Mouse (Mus musculus): ENCODE measurements around the gene Gm28048. TPM values are rescaled to one million over a fixed set of nuclear protein-coding genes. Genes with fewer than 3 reads are reported as not detected.

The Gm28048 gene
- polyA plus RNA-seq, 1 experiment from 2014 or later, result 8.2 TPM

DNA sequence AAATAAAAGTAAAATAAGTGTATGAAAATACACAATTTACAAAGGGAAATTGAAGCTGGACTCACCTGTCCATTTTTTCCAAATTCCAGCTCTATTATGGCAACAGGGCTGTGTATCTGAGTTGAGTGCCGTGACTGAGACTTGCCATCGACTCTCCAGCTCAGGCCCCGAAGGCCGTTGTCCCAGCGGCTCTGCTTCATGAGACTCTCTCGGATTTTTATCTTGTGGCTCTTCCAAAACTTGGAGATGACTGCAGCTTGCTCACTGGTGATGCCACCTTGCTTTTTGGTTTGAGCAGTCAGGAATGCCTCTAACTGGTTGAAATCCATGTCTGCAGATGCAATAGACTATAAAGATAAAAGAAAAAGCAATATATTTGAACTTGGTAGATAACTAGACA lies 25.5 kb downstream of the Gm28048 start:
- Histone ChIP-seq H3K9ac (ENCODE audit: low read depth, low read length) (no peak overlapping the region), H3K4me3 (ENCODE audit: low read depth, low read length) (no peak overlapping the region), H3K4me1 (ENCODE audit: control insufficient read depth, insufficient read depth, low read length) (no peaks in the 10 kb centered on the region), H3K9me3 (replicated peaks; ENCODE audit: control insufficient read depth, low read length) (no peaks in the 10 kb centered on the region), H3K27me3 (ENCODE audit: control insufficient read depth, insufficient read depth, low read length) (no peaks in the 10 kb centered on the region), H3K36me3 (ENCODE audit: control insufficient read depth, insufficient read depth, low read length) (no peaks in the 10 kb centered on the region), H3K4me2 (no peak overlapping the region), H3K27ac (ENCODE audit: low read depth, low read length) (no peak overlapping the region)
- 86% methylated on average over 6 of the region's 6 CpGs for WGBS (ENCODE audit: insufficient replicate concordance)
- ATAC-seq (replicated peaks; ENCODE audit: insufficient number of reproducible peaks, low FRiP score, low TSS enrichment), result no peak

DNA sequence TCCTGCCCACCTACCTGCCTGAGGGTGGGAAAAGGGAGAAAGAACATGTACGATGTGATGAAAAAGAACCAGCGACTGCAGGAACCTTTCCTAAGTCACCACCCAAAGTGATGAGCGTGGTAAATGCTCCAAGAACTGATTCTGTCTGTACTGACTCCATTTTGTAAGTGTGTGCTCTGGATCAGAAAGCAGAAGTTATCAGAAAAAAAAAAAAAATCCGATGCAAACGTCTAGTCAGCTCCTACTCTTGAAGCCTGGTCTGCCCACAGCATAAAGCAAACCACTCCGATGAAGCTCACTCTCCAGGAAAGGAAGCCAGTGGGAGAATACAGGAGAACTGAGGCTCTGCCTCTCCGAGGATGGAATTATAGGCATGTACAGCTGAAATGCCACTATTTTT lies 29.2 kb downstream of the Gm28048 start:
- Histone ChIP-seq H3K9me3 (replicated peaks; ENCODE audit: control insufficient read depth, low read length) (no peaks in the 10 kb centered on the region), H3K27ac (ENCODE audit: low read depth, low read length) (no peak overlapping the region), H3K4me1 (ENCODE audit: control insufficient read depth, insufficient read depth, low read length) (no peaks in the 10 kb centered on the region), H3K4me2 (no peak overlapping the region), H3K27me3 (ENCODE audit: control insufficient read depth, insufficient read depth, low read length) (no peaks in the 10 kb centered on the region), H3K36me3 (ENCODE audit: control insufficient read depth, insufficient read depth, low read length) (no peaks in the 10 kb centered on the region), H3K4me3 (ENCODE audit: low read depth, low read length) (no peak overlapping the region), H3K9ac (ENCODE audit: low read depth, low read length) (no peak overlapping the region)
- WGBS (ENCODE audit: insufficient replicate concordance), result 83% methylated on average over 7 of the region's 7 CpGs
- no peak for ATAC-seq (replicated peaks; ENCODE audit: insufficient number of reproducible peaks, low FRiP score, low TSS enrichment)

DNA sequence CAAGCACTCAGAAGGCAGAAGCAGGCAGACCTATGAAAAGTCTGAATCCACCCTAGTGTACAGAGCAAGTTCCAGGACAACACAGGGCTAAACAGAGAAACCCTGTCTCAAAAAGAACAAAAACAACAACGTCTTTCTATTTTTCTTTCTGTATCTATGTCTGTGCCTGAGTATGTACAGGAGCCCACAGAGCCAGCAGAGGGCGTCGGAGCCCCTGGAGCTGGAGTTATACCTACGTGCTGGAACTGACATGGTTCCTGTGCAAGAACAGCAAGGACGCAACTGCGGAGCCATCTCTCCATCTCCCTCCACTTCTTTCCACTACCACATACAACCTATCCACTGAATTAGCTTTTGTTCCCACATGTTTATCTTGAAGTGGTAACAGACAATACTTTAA lies 31.8 kb downstream of the Gm28048 start:
- Histone ChIP-seq H3K27me3 (ENCODE audit: control insufficient read depth, insufficient read depth, low read length) (no peaks in the 10 kb centered on the region), H3K27ac (ENCODE audit: low read depth, low read length) (no peak overlapping the region), H3K9me3 (replicated peaks; ENCODE audit: control insufficient read depth, low read length) (no peaks in the 10 kb centered on the region), H3K4me2 (no peak overlapping the region), H3K9ac (ENCODE audit: low read depth, low read length) (no peak overlapping the region), H3K4me3 (ENCODE audit: low read depth, low read length) (no peak overlapping the region), H3K4me1 (ENCODE audit: control insufficient read depth, insufficient read depth, low read length) (no peaks in the 10 kb centered on the region), H3K36me3 (ENCODE audit: control insufficient read depth, insufficient read depth, low read length) (no peaks in the 10 kb centered on the region)
- no peak for ATAC-seq (replicated peaks; ENCODE audit: insufficient number of reproducible peaks, low FRiP score, low TSS enrichment)
- WGBS (ENCODE audit: insufficient replicate concordance), result 86% methylated on average over 6 of the region's 6 CpGs

DNA sequence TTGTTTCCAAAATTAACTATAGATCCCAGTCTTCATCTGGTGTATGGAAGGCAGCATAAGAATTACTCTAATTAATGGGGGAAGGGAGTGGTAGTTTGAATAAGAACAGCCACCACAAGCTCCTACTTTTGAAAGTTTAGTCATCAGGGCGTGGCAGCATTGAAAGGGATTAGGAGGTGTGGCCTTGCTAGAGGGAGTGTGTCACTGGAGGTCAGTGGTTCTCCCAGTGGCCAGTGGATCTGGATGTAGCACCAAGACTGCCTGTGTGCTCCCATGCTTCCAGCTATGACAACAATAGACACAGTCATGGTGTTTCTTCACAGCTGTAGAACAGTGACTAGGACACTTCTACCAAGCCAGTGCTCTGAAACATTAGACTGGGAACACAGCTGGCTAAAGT lies 32.8 kb downstream of the Gm28048 start:
- Histone ChIP-seq H3K36me3 (ENCODE audit: control insufficient read depth, insufficient read depth, low read length) (no peaks in the 10 kb centered on the region), H3K4me1 (ENCODE audit: control insufficient read depth, insufficient read depth, low read length) (no peaks in the 10 kb centered on the region)
- no peak for ATAC-seq (replicated peaks; ENCODE audit: insufficient number of reproducible peaks, low FRiP score, low TSS enrichment)

DNA sequence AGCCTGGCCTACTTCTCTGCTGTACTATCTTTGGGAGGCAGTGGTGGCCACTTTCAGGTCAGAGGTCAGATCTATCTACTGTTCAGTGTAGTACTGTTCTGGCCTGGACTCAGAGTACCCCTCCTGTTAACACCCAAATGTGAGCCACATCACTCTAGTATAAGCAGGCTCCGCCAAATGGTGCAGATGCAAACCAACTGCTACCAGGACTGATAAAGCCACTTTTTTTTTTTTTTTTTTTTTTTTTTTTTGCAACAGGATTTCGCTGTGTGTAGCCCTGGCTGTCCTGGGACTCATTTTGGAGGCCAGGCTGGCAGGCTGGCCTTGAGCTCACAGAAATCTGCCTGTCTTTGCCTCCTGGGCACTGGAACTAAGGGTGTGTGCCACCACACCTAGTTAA lies 42.9 kb downstream of the Gm28048 start:
- Histone ChIP-seq H3K9ac (ENCODE audit: low read depth, low read length) (no peak overlapping the region), H3K4me2 (no peak overlapping the region), H3K4me3 (ENCODE audit: low read depth, low read length) (no peak overlapping the region), H3K9me3 (replicated peaks; ENCODE audit: control insufficient read depth, low read length) (no peaks in the 10 kb centered on the region), H3K4me1 (ENCODE audit: control insufficient read depth, insufficient read depth, low read length) (peaks cover 3% of the 10 kb centered on the region; the same call in 1 of the 2 replicates), H3K27ac (ENCODE audit: low read depth, low read length) (no peak overlapping the region), H3K27me3 (ENCODE audit: control insufficient read depth, insufficient read depth, low read length) (no peaks in the 10 kb centered on the region), H3K36me3 (ENCODE audit: control insufficient read depth, insufficient read depth, low read length) (no peaks in the 10 kb centered on the region)
- 0 out of 2 replicates have a peak, but pooled peaks have one; percentile 42 for ATAC-seq (replicated peaks; ENCODE audit: insufficient number of reproducible peaks, low FRiP score, low TSS enrichment)
- WGBS (ENCODE audit: insufficient replicate concordance), result 57% methylated on average over 2 of the region's 2 CpGs

More for the DNA sequence above, 32.8 kb downstream of the Gm28048 start:
- 89% methylated on average over 1 of the region's 1 CpGs for WGBS (ENCODE audit: insufficient replicate concordance)
- Histone ChIP-seq H3K4me3 (ENCODE audit: low read depth, low read length) (no peak overlapping the region), H3K9ac (ENCODE audit: low read depth, low read length) (no peak overlapping the region), H3K9me3 (replicated peaks; ENCODE audit: control insufficient read depth, low read length) (no peaks in the 10 kb centered on the region), H3K4me2 (no peak overlapping the region), H3K27me3 (ENCODE audit: control insufficient read depth, insufficient read depth, low read length) (no peaks in the 10 kb centered on the region), H3K27ac (ENCODE audit: low read depth, low read length) (no peak overlapping the region)

DNA sequence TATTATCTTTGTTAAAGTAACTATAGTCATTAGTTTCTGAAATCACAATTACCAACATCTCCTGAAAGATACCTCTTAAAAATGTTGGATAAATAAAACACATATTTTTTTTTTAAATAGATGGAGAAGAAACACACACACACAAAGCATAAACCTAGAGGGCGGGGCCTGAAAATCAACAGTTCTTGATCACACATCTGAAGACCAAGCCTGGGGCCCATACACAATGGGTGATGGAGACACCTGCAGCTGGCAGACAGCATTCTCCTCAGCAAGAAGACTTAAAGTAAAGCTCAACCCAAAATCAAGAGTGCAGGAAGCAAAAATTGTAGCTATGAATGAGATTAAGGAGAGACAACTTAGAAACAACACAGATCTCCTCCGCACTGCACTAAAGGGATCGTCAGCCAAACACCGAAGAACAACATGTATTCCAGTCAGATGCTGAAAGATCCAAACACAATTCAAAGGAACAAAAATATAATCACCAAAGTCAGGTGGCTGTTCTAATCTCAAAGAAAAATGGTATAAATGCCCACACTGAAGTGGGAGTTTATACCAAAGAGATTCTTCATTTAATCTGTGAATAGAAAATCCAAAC lies 44.1 kb downstream of the Gm28048 start:
- H3K9ac ChIP-seq (ENCODE audit: low read depth, low read length), result no peak overlapping the region
- H3K4me1 ChIP-seq (ENCODE audit: control insufficient read depth, insufficient read depth, low read length), result peaks cover 3% of the 10 kb centered on the region; the same call in 1 of the 2 replicates
- no peak overlapping the region for H3K4me2 ChIP-seq
- no peak overlapping the region for H3K4me3 ChIP-seq (ENCODE audit: low read depth, low read length)
- no peaks in the 10 kb centered on the region for H3K9me3 ChIP-seq (replicated peaks; ENCODE audit: control insufficient read depth, low read length)
- 86% methylated on average over 4 of the region's 4 CpGs for WGBS (ENCODE audit: insufficient replicate concordance)
- H3K27me3 ChIP-seq (ENCODE audit: control insufficient read depth, insufficient read depth, low read length), result no peaks in the 10 kb centered on the region
- no peak overlapping the region for H3K27ac ChIP-seq (ENCODE audit: low read depth, low read length)
- H3K36me3 ChIP-seq (ENCODE audit: control insufficient read depth, insufficient read depth, low read length), result no peaks in the 10 kb centered on the region
- ATAC-seq (replicated peaks; ENCODE audit: insufficient number of reproducible peaks, low FRiP score, low TSS enrichment), result no peak

DNA sequence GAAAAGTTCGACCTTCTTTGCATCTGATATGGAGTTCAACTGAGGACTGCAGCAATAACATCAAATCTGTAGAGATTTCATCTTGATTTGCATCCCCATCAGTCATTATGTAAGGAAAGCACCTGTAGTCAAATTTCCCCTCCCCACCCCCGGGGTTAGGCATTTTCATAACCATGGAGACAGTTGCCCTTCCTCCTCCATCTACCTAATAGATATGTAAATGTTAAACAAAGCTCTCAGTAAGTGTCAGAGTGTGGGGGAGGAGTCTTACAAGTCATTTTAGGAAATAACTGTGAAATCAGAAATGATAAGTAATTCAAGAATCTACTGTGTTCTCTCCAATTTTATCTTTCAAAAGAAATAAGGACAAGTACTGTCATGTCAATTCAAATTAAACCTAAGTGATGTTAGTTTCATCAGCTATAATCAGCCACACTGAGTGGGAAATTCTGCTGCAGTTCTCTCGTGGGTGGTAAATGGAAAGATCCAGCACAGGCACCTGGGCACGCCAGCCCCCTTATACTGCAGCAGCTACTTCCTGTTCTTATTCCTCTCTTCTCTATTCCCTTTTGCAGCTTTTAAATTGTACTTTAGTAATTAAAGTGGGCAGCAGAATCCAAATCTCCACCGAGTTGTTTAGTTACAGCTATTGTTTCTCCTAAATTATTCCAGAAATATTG lies 45.3 kb downstream of the Gm28048 start:
- Histone ChIP-seq H3K4me2 (no peak overlapping the region), H3K4me3 (ENCODE audit: low read depth, low read length) (no peak overlapping the region), H3K27me3 (ENCODE audit: control insufficient read depth, insufficient read depth, low read length) (no peaks in the 10 kb centered on the region), H3K9ac (ENCODE audit: low read depth, low read length) (no peak overlapping the region), H3K27ac (ENCODE audit: low read depth, low read length) (no peak overlapping the region), H3K36me3 (ENCODE audit: control insufficient read depth, insufficient read depth, low read length) (no peaks in the 10 kb centered on the region), H3K9me3 (replicated peaks; ENCODE audit: control insufficient read depth, low read length) (no peaks in the 10 kb centered on the region), H3K4me1 (ENCODE audit: control insufficient read depth, insufficient read depth, low read length) (peaks cover 3% of the 10 kb centered on the region; the same call in 1 of the 2 replicates)
- WGBS (ENCODE audit: insufficient replicate concordance), result 68% methylated on average over 5 of the region's 5 CpGs
- ATAC-seq (replicated peaks; ENCODE audit: insufficient number of reproducible peaks, low FRiP score, low TSS enrichment), result no peak

DNA sequence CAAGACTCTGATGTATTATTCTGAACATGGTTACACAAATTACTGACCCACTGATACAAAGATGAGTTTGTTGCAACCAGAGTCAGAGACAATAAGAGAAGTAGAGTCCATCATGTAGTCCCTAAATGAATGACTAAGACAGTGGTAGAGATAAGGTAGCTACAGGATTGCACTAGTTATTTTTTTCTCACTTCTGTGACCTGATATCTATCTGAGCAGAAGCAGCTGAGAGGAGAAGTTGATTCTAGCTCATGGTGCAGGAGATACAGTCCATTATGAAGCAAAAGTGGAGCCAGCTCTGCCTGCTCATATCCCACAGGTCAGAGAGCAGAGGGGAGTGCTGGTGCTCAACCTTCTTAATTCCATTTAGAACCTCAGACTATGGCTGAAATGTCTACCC lies 49.7 kb downstream of the Gm28048 start:
- Histone ChIP-seq H3K4me3 (ENCODE audit: low read depth, low read length) (no peak overlapping the region), H3K9ac (ENCODE audit: low read depth, low read length) (no peak overlapping the region), H3K36me3 (ENCODE audit: control insufficient read depth, insufficient read depth, low read length) (no peaks in the 10 kb centered on the region), H3K27ac (ENCODE audit: low read depth, low read length) (no peak overlapping the region), H3K4me1 (ENCODE audit: control insufficient read depth, insufficient read depth, low read length) (peaks cover 3% of the 10 kb centered on the region; the same call in 1 of the 2 replicates), H3K27me3 (ENCODE audit: control insufficient read depth, insufficient read depth, low read length) (no peaks in the 10 kb centered on the region), H3K9me3 (replicated peaks; ENCODE audit: control insufficient read depth, low read length) (no peaks in the 10 kb centered on the region), H3K4me2 (no peak overlapping the region)
- ATAC-seq (replicated peaks; ENCODE audit: insufficient number of reproducible peaks, low FRiP score, low TSS enrichment), result no peak

Data from heart, embryonic 11.5 days (tissue).